Mouse (Mus musculus) ES-E14 (cell line): ENCODE measurements around the gene Prm3. TPM values are rescaled to one million over a fixed set of nuclear protein-coding genes. Genes with fewer than 3 reads are reported as not detected.

Experiments used
- DNase-seq: peaks from one replicate; pipeline ENCODE4 v3.0.0-alpha.2; 2013; ENCODE audit warnings: low read depth, low spot score
- H3K27ac ChIP-seq: 2 replicates; pipeline ENCODE4 v1.5.1; 2012; ENCODE audit warnings: low read depth, mild to moderate bottlenecking, low read length, moderate library complexity, mixed read lengths; ENCODE audit not compliant: poor library complexity, insufficient read depth, severe bottlenecking
- H3K36me3 ChIP-seq: 2 replicates; pipeline ENCODE4 v1.6.1; 2012; ENCODE audit warnings: mild to moderate bottlenecking, low read length, moderate library complexity, mixed read lengths; ENCODE audit not compliant: control insufficient read depth, poor library complexity, insufficient read depth, severe bottlenecking
- H3K4me1 ChIP-seq, 2 experiments: fragments of 150-350 bp in 1 of 2; sonication (generic) in 1 of 2; 2 replicates each; pipeline ENCODE4 v1.6.1; 2012; ENCODE audit warnings: low read length in 2 of 2, mild to moderate bottlenecking in 1 of 2, mixed read lengths in 1 of 2; ENCODE audit not compliant: control insufficient read depth in 2 of 2, insufficient read depth in 2 of 2, poor library complexity in 1 of 2
- H3K4me3 ChIP-seq, 2 experiments: fragments of 150-350 bp in 1 of 2; sonication (generic) in 1 of 2; 2 replicates each; pipeline ENCODE4 v1.5.1; 2012; ENCODE audit warnings: low read length in 2 of 2, low read depth in 1 of 2, mild to moderate bottlenecking in 1 of 2, mixed read lengths in 1 of 2; ENCODE audit not compliant: insufficient read depth in 1 of 2, poor library complexity in 1 of 2, severe bottlenecking in 1 of 2
- H3K9ac ChIP-seq: 2 replicates; pipeline ENCODE4 v1.6.1; 2012; ENCODE audit warnings: low read depth, mild to moderate bottlenecking, low read length, mixed read lengths; ENCODE audit not compliant: poor library complexity, insufficient read depth, severe bottlenecking
- H3K9me3 ChIP-seq: fragments of 150-350 bp; sonication (generic); 2 replicates; pipeline ENCODE4 v1.6.1; 2012; ENCODE audit warnings: low read depth, mild to moderate bottlenecking, low read length; ENCODE audit not compliant: control insufficient read depth, insufficient read depth
- CHD2 ChIP-seq: IDR thresholded peaks from 2 replicates; pipeline ENCODE4 v1.6.1; 2014; ENCODE audit warnings: mild to moderate bottlenecking, low read depth, low read length, inconsistent platforms
- HCFC1 ChIP-seq: IDR thresholded peaks from 2 replicates; pipeline ENCODE4 v1.6.1; 2012; ENCODE audit warnings: low read length, inconsistent platforms, borderline replicate concordance; ENCODE audit not compliant: insufficient read depth
- MAFK ChIP-seq: IDR thresholded peaks from 2 replicates; pipeline ENCODE4 v1.6.1; 2014; ENCODE audit warnings: mild to moderate bottlenecking, low read depth, low read length, inconsistent platforms; ENCODE audit not compliant: insufficient read depth
- ZC3H11A ChIP-seq: IDR thresholded peaks from 2 replicates; pipeline ENCODE4 v1.6.1; 2012; ENCODE audit warnings: low read depth, mild to moderate bottlenecking, inconsistent platforms, low read length, borderline replicate concordance
- ZNF384 ChIP-seq: IDR thresholded peaks from 2 replicates; pipeline ENCODE4 v1.6.1; 2012; ENCODE audit warnings: low read depth, low read length, inconsistent platforms
- in situ Hi-C, 2 experiments: fragments of 600-800 bp; cut with MboI; formaldehyde crosslinking; loops; one replicate each; pipeline ENCODE4 v1.15.1; 2025; ENCODE audit warnings: low sequenced_read_pairs in 2 of 2, inconsistent platforms in 1 of 2; ENCODE audit not compliant: unreplicated experiment in 2 of 2
- total RNA-seq: library from RNA; depleted of rRNA; stranded (reverse); fragments of 300-350 nt; gene quantifications from 2 replicates; pipeline ENCODE4 v1.2.3, GENCODE M21; 2012

Gene Prm3
- total RNA-seq, 1 experiment: not detected

GRCm38 (mm10) chr16:10827766-10828460 is 37.2 kb upstream of the Prm3 start:
- H3K9me3 ChIP-seq: no peaks in the 10 kb centered on the region
- H3K9ac ChIP-seq: no peak overlapping the region
- H3K36me3 ChIP-seq: no peaks in the 10 kb centered on the region
- H3K27ac ChIP-seq: no peak overlapping the region
- no peak for DNase-seq
- H3K4me1 ChIP-seq: no peaks in the 10 kb centered on the region; a peak in 1 of 4 replicates
- TF ChIP-seq MAFK (no peak), ZC3H11A (no peak), HCFC1 (no peak), CHD2 (no peak), ZNF384 (no peak)
- no peak overlapping the region for H3K4me3 ChIP-seq
- in situ Hi-C loops: no loop called here

GRCm38 (mm10) chr16:10827269-10827668 is 36.6 kb upstream of the Prm3 start:
- H3K27ac ChIP-seq: no peak overlapping the region
- no peak overlapping the region for H3K9ac ChIP-seq
- no peaks in the 10 kb centered on the region for H3K4me1 ChIP-seq
- no peaks in the 10 kb centered on the region for H3K9me3 ChIP-seq
- in situ Hi-C loops: no loop called here
- TF ChIP-seq ZNF384 (no peak), HCFC1 (no peak), MAFK (no peak), ZC3H11A (no peak), CHD2 (no peak)
- no peak overlapping the region for H3K4me3 ChIP-seq
- DNase-seq: no peak
- H3K36me3 ChIP-seq: no peaks in the 10 kb centered on the region

GRCm38 (mm10) chr16:10825840-10826239 is 35.1 kb upstream of the Prm3 start:
- no peak for DNase-seq
- Histone ChIP-seq H3K4me1 (no peaks in the 10 kb centered on the region), H3K36me3 (no peaks in the 10 kb centered on the region), H3K9ac (no peak overlapping the region), H3K9me3 (no peaks in the 10 kb centered on the region), H3K4me3 (no peak overlapping the region), H3K27ac (no peak overlapping the region)
- in situ Hi-C loops: no loop called here
- TF ChIP-seq MAFK (no peak), CHD2 (no peak), ZNF384 (no peak), ZC3H11A (no peak), HCFC1 (no peak)

- H3K36me3 ChIP-seq: no peaks in the 10 kb centered on the region
- no peak overlapping the region for H3K27ac ChIP-seq
- H3K9me3 ChIP-seq: no peaks in the 10 kb centered on the region
- H3K4me1 ChIP-seq: no peaks in the 10 kb centered on the region
- no peak for DNase-seq
- TF ChIP-seq MAFK: no peak
- TF ChIP-seq ZC3H11A: no peak
- no peak for TF ChIP-seq HCFC1
- H3K4me3 ChIP-seq: no peak overlapping the region
- no peak overlapping the region for H3K9ac ChIP-seq
- in situ Hi-C loops: no loop called here
These were observed 33.8 kb upstream of the Prm3 start for GRCm38 (mm10) chr16:10824536-10824935.
